Mouse (Mus musculus) cerebellum, postnatal 10 days (tissue): ENCODE measurements at regions not wholly inside any gene's neighbourhood (a gene's known extent, or its start where the extent isn't known, plus 50 kb on each side); places are given as distances from the start of the nearest gene placed in this dataset.

ENCODE experiments used
- DNase-seq, 2 experiments: peaks; one replicate each; pipeline ENCODE4 v3.0.0; 2021; ENCODE audit warnings: mixed read lengths in 2 of 2

- no peak for DNase-seq
Observed at GRCm38 (mm10) chr5:43424551-43425257, 90.6 kb upstream of the C1qtnf7 start.

- DNase-seq = peak in 1 of 2 experiments; percentile 4
Observed at GRCm38 (mm10) chr5:43433337-43433736, 82.0 kb upstream of the C1qtnf7 start.

- DNase-seq = no peak
Observed at GRCm38 (mm10) chr5:43439191-43439590, 76.1 kb upstream of the C1qtnf7 start.

- DNase-seq = no peak
Observed at GRCm38 (mm10) chr5:43441306-43441705, 74.0 kb upstream of the C1qtnf7 start.

- no peak for DNase-seq
Observed at GRCm38 (mm10) chr5:43444582-43445214, 70.6 kb upstream of the C1qtnf7 start.

GRCm38 (mm10) chr5:43445620-43446019 is 69.7 kb upstream of the C1qtnf7 start:
- DNase-seq = no peak

- no peak for DNase-seq
Observed at GRCm38 (mm10) chr5:43446295-43446694, 69.0 kb upstream of the C1qtnf7 start.

- DNase-seq = no peak
Observed at GRCm38 (mm10) chr5:43456018-43456417, 59.3 kb upstream of the C1qtnf7 start.

GRCm38 (mm10) chr5:43457725-43458124 is 57.6 kb upstream of the C1qtnf7 start:
- DNase-seq = no peak

GRCm38 (mm10) chr5:43461987-43462715 is 53.2 kb upstream of the C1qtnf7 start:
- DNase-seq = no peak
